Mouse (Mus musculus) CH12.LX (cell line): ENCODE data around the gene Shld1. TPM values are rescaled to one million over a fixed set of nuclear protein-coding genes. Genes with fewer than 3 reads are reported as not detected.

Experiments used
- DNase-seq: peaks from one replicate; pipeline ENCODE4 v3.0.0-alpha.2; 2013; ENCODE audit errors: extremely low read depth
- H3K27ac ChIP-seq: 2 replicates; pipeline ENCODE4 v1.5.1; 2012; ENCODE audit warnings: low read depth, mild to moderate bottlenecking, control low read depth, moderate library complexity; ENCODE audit not compliant: insufficient read depth
- H3K27me3 ChIP-seq: replicated peaks from 2 replicates; pipeline ENCODE3; 2012; ENCODE audit warnings: inconsistent platforms
- H3K36me3 ChIP-seq, 2 experiments: replicated peaks in 1 of 2; 2 replicates each; pipeline versions ENCODE3 to v1.6.1; 2012; ENCODE audit warnings: inconsistent platforms in 1 of 2, low read length in 1 of 2, mild to moderate bottlenecking in 1 of 2, mixed read lengths in 1 of 2, moderate library complexity in 1 of 2; ENCODE audit not compliant: control insufficient read depth in 1 of 2, insufficient read depth in 1 of 2
- H3K4me1 ChIP-seq, 2 experiments: 2 replicates each; pipeline ENCODE4 v1.6.1; 2012; ENCODE audit warnings: inconsistent platforms in 1 of 2, moderate library complexity in 1 of 2; ENCODE audit not compliant: insufficient read depth in 2 of 2, control insufficient read depth in 1 of 2
- H3K4me2 ChIP-seq: 2 replicates; pipeline ENCODE4 v1.6.1; 2012; ENCODE audit warnings: low read depth, mild to moderate bottlenecking, control low read depth; ENCODE audit not compliant: poor library complexity, insufficient read depth, severe bottlenecking
- H3K4me3 ChIP-seq, 3 experiments: fragments of 150-350 bp in 1 of 3; sonication (generic) in 1 of 3; replicated peaks in 1 of 3; 2 replicates each; pipeline versions ENCODE3 to v1.5.1; 2011 to 2012; ENCODE audit warnings: low read depth in 2 of 3, low read length in 2 of 3, mild to moderate bottlenecking in 2 of 3, moderate library complexity in 2 of 3, control low read depth in 1 of 3, improper control_type of control experiment in 1 of 3, inconsistent platforms in 1 of 3, mixed read lengths in 1 of 3; ENCODE audit not compliant: poor library complexity in 1 of 3
- H3K79me2 ChIP-seq: replicated peaks from 2 replicates; pipeline ENCODE4 v1.6.1; 2012; ENCODE audit warnings: mild to moderate bottlenecking, moderate library complexity; ENCODE audit not compliant: control insufficient read depth, poor library complexity, insufficient read depth, severe bottlenecking; ENCODE audit errors: extremely low read depth
- H3K9ac ChIP-seq: 2 replicates; pipeline ENCODE4 v1.6.1; 2012; ENCODE audit warnings: low read depth, mild to moderate bottlenecking, control low read depth, moderate library complexity; ENCODE audit not compliant: insufficient read depth
- H3K9me3 ChIP-seq: replicated peaks from 2 replicates; pipeline ENCODE3; 2012; ENCODE audit warnings: low read length, inconsistent platforms, mixed read lengths
- BHLHE40 ChIP-seq: IDR thresholded peaks from 2 replicates; pipeline ENCODE4 v1.6.1; 2011; ENCODE audit warnings: mild to moderate bottlenecking, low read depth, low read length, improper control_type of control experiment
- CHD1 ChIP-seq: IDR thresholded peaks from 2 replicates; pipeline ENCODE4 v1.6.1; 2012; ENCODE audit warnings: low read depth, low read length, improper control_type of control experiment, inconsistent platforms
- CHD2 ChIP-seq: IDR thresholded peaks from 2 replicates; pipeline ENCODE4 v1.6.1; 2011; ENCODE audit warnings: low read length, improper control_type of control experiment
- CTCF ChIP-seq, 2 experiments: IDR thresholded peaks in 1 of 2; conservative IDR thresholded peaks in 1 of 2; 2 replicates each; pipeline ENCODE4 v1.5.1; 2011 to 2012; ENCODE audit warnings: low read depth in 2 of 2, low read length in 2 of 2, improper control_type of control experiment in 1 of 2, inconsistent platforms in 1 of 2, mild to moderate bottlenecking in 1 of 2, moderate library complexity in 1 of 2
- E2F4 ChIP-seq: IDR thresholded peaks from 2 replicates; pipeline ENCODE4 v1.6.1; 2011; ENCODE audit warnings: low read depth, low read length, improper control_type of control experiment; ENCODE audit not compliant: insufficient replicate concordance
- ELF1 ChIP-seq: IDR thresholded peaks from 2 replicates; pipeline ENCODE4 v1.6.1; 2014; ENCODE audit warnings: low read depth, mild to moderate bottlenecking, inconsistent platforms, low read length, improper control_type of control experiment
- EP300 ChIP-seq: IDR thresholded peaks from 2 replicates; pipeline ENCODE4 v1.6.1; 2011; ENCODE audit warnings: low read length, improper control_type of control experiment
- ETS1 ChIP-seq: conservative IDR thresholded peaks from 2 replicates; pipeline ENCODE4 v1.6.1; 2012; ENCODE audit warnings: low read depth, mild to moderate bottlenecking, inconsistent platforms, low read length, improper control_type of control experiment, moderate library complexity
- HCFC1 ChIP-seq: IDR thresholded peaks from 2 replicates; pipeline ENCODE4 v1.6.1; 2012; ENCODE audit warnings: low read depth, mild to moderate bottlenecking, inconsistent platforms, low read length, improper control_type of control experiment
- IRF4 ChIP-seq: IDR thresholded peaks from 2 replicates; pipeline ENCODE4 v1.6.1; 2014; ENCODE audit warnings: low read depth, mild to moderate bottlenecking, inconsistent platforms, low read length, improper control_type of control experiment
- JUN ChIP-seq: IDR thresholded peaks from 2 replicates; pipeline ENCODE4 v1.6.1; 2011; ENCODE audit warnings: low read depth, mild to moderate bottlenecking, low read length, improper control_type of control experiment, moderate library complexity; ENCODE audit not compliant: insufficient read depth
- KAT2A ChIP-seq: IDR thresholded peaks from 2 replicates; pipeline ENCODE4 v1.6.1; 2012; ENCODE audit warnings: low read length, improper control_type of control experiment, inconsistent platforms; ENCODE audit not compliant: insufficient replicate concordance
- MAFK ChIP-seq: IDR thresholded peaks from 2 replicates; pipeline ENCODE4 v1.6.1; 2011; ENCODE audit warnings: low read length, improper control_type of control experiment; ENCODE audit not compliant: insufficient replicate concordance
- MAZ ChIP-seq: IDR thresholded peaks from 2 replicates; pipeline ENCODE4 v1.6.1; 2012; ENCODE audit warnings: low read depth, mild to moderate bottlenecking, inconsistent platforms, low read length, improper control_type of control experiment, moderate library complexity
- MEF2A ChIP-seq: IDR thresholded peaks from 2 replicates; pipeline ENCODE4 v1.6.1; 2014; ENCODE audit warnings: low read depth, mild to moderate bottlenecking, inconsistent platforms, low read length, improper control_type of control experiment, borderline replicate concordance
- MXI1 ChIP-seq: IDR thresholded peaks from 2 replicates; pipeline ENCODE4 v1.6.1; 2011; ENCODE audit warnings: mild to moderate bottlenecking, low read depth, low read length, improper control_type of control experiment
- NELFE ChIP-seq: IDR thresholded peaks from 2 replicates; pipeline ENCODE4 v1.6.1; 2011; ENCODE audit warnings: low read depth, low read length, improper control_type of control experiment
- NRF1 ChIP-seq: IDR thresholded peaks from 2 replicates; pipeline ENCODE4 v1.6.1; 2014; ENCODE audit warnings: low read depth, mild to moderate bottlenecking, inconsistent platforms, low read length, improper control_type of control experiment, moderate library complexity
- PAX5 ChIP-seq: IDR thresholded peaks from 2 replicates; pipeline ENCODE4 v1.6.1; 2012; ENCODE audit warnings: low read length, inconsistent platforms, mixed read lengths
- POLR2A ChIP-seq: IDR thresholded peaks from 2 replicates; pipeline ENCODE4 v1.6.1; 2011; ENCODE audit warnings: low read depth, mild to moderate bottlenecking, improper control_type of control experiment, low read length
- POLR2AphosphoS2 ChIP-seq: IDR thresholded peaks from 2 replicates; pipeline ENCODE4 v1.6.1; 2011; ENCODE audit warnings: low read depth, low read length, improper control_type of control experiment
- RCOR1 ChIP-seq: conservative IDR thresholded peaks from 2 replicates; pipeline ENCODE4 v1.6.1; 2012; ENCODE audit warnings: low read depth, mild to moderate bottlenecking, inconsistent platforms, low read length, improper control_type of control experiment
- SIN3A ChIP-seq: IDR thresholded peaks from 2 replicates; pipeline ENCODE4 v1.6.1; 2012; ENCODE audit warnings: low read length, improper control_type of control experiment, inconsistent platforms
- SMC3 ChIP-seq: IDR thresholded peaks from 2 replicates; pipeline ENCODE4 v1.6.1; 2011; ENCODE audit warnings: low read depth, low read length, improper control_type of control experiment
- UBTF ChIP-seq: IDR thresholded peaks from 2 replicates; pipeline ENCODE4 v1.6.1; 2012; ENCODE audit warnings: low read depth, mild to moderate bottlenecking, inconsistent platforms, low read length, improper control_type of control experiment, moderate library complexity
- USF1 ChIP-seq: IDR thresholded peaks from 2 replicates; pipeline ENCODE4 v1.6.1; 2014; ENCODE audit warnings: low read depth, mild to moderate bottlenecking, inconsistent platforms, low read length, improper control_type of control experiment
- ZC3H11A ChIP-seq: IDR thresholded peaks from 2 replicates; pipeline ENCODE4 v1.6.1; 2012; ENCODE audit warnings: low read depth, mild to moderate bottlenecking, inconsistent platforms, low read length, improper control_type of control experiment
- ZMIZ1 ChIP-seq: IDR thresholded peaks from 2 replicates; pipeline ENCODE4 v1.6.1; 2012; ENCODE audit warnings: low read depth, mild to moderate bottlenecking, inconsistent platforms, low read length, improper control_type of control experiment
- ZNF384 ChIP-seq: IDR thresholded peaks from 2 replicates; pipeline ENCODE4 v1.6.1; 2012; ENCODE audit warnings: low read depth, low read length, improper control_type of control experiment, inconsistent platforms
- dilution Hi-C: fragments of 300-500 bp; cut with MboI; formaldehyde crosslinking; loops from 2 replicates; pipeline ENCODE4 v1.14.3; 2020; ENCODE audit warnings: low sequenced_read_pairs; ENCODE audit not compliant: extremely low pct_unique_long_range_greater_than_20kb, extremely low pct_ligation_motif_present
- in situ Hi-C: fragments of 300-500 bp; cut with MboI; formaldehyde crosslinking; loops from 3 replicates; pipeline ENCODE4 v1.14.3; 2019; ENCODE audit warnings: low sequenced_read_pairs, low pct_ligation_motif_present, low pct_unique_long_range_greater_than_20kb, mixed read lengths
- polyA plus RNA-seq: library from polyadenylated mRNA; unstranded; fragments of >175 nt; gene quantifications from 2 replicates; pipeline ENCODE4 v1.2.1, GENCODE M21; 2012; ENCODE audit warnings: low read depth; ENCODE audit not compliant: insufficient read length
- total RNA-seq, 2 experiments: library from RNA; depleted of rRNA; stranded (reverse); fragments of 300-350 nt in 1 of 2; fragments of >200 nt in 1 of 2; gene quantifications; 2 replicates each; pipeline ENCODE4 v1.2.3; 2012 to 2014

Shld1 gene
- total and polyA plus RNA-seq, 3 experiments: 5.7 to 12.6 (median 9.3) TPM

GRCm38 (mm10) chr2:132696519-132696918 is 9.8 kb downstream of the Shld1 start:
- H3K4me3 ChIP-seq: no peak overlapping the region
- no peak overlapping the region for H3K4me2 ChIP-seq
- peaks cover 0 to 5% of the 10 kb centered on the region in 2 experiments; a peak in 3 of 4 replicates for H3K4me1 ChIP-seq
- H3K79me2 ChIP-seq: no peaks in the 10 kb centered on the region
- no peak for TF ChIP-seq IRF4
- no peak for TF ChIP-seq PAX5
- no peak for TF ChIP-seq POLR2A
- no peak for TF ChIP-seq CHD2
- TF ChIP-seq RCOR1: no peak
- no peak for TF ChIP-seq CTCF (conservative IDR thresholded peaks at IDR 0.05 in 1 of 2, IDR thresholded peaks at IDR 0.05 in 1 of 2; ENCODE audit: low read depth in 2 of 2, low read length in 2 of 2)
- no peak for TF ChIP-seq ZC3H11A
- no peak for TF ChIP-seq SMC3
- TF ChIP-seq UBTF: no peak
- TF ChIP-seq EP300: no peak
- no peak for TF ChIP-seq USF1
- TF ChIP-seq KAT2A: no peak
- TF ChIP-seq MAZ: no peak
- no peak for TF ChIP-seq ETS1
- no peak for TF ChIP-seq JUN
- TF ChIP-seq ZNF384: no peak
- no peak for TF ChIP-seq MEF2A
- TF ChIP-seq SIN3A: no peak
- no peak for TF ChIP-seq E2F4
- no peak for TF ChIP-seq ZMIZ1
- TF ChIP-seq, all 38 proteins: peak for 0
- no peak for DNase-seq
- Histone ChIP-seq H3K36me3 (peaks cover 2 to 35% of the 10 kb centered on the region in 2 experiments), H3K9ac (no peak overlapping the region), H3K27me3 (no peaks in the 10 kb centered on the region), H3K27ac (no peak overlapping the region), H3K9me3 (no peaks in the 10 kb centered on the region)
- in situ Hi-C loops: no loop called here
- dilution Hi-C loops: no loop called here

GRCm38 (mm10) chr2:132697256-132697655 is 10.5 kb downstream of the Shld1 start:
- no peak for TF ChIP-seq ELF1
- TF ChIP-seq JUN: no peak
- no peak for TF ChIP-seq IRF4
- TF ChIP-seq POLR2AphosphoS2: no peak
- TF ChIP-seq NELFE: no peak
- no peak for TF ChIP-seq SMC3
- TF ChIP-seq CHD1: no peak
- TF ChIP-seq ZNF384: no peak
- TF ChIP-seq ZMIZ1: no peak
- no peak for TF ChIP-seq MXI1
- TF ChIP-seq MEF2A: no peak
- TF ChIP-seq HCFC1: no peak
- TF ChIP-seq ZC3H11A: no peak
- no peak for TF ChIP-seq MAFK
- TF ChIP-seq EP300: no peak
- TF ChIP-seq CTCF (conservative IDR thresholded peaks at IDR 0.05 in 1 of 2, IDR thresholded peaks at IDR 0.05 in 1 of 2; ENCODE audit: low read depth in 2 of 2, low read length in 2 of 2): no peak
- TF ChIP-seq BHLHE40: no peak
- no peak for TF ChIP-seq PAX5
- TF ChIP-seq NRF1: no peak
- Histone ChIP-seq H3K9me3 (no peaks in the 10 kb centered on the region), H3K4me2 (no peak overlapping the region), H3K36me3 (peaks cover 2 to 33% of the 10 kb centered on the region in 2 experiments), H3K4me3 (no peak overlapping the region), H3K9ac (no peak overlapping the region), H3K79me2 (no peaks in the 10 kb centered on the region), H3K27me3 (no peaks in the 10 kb centered on the region), H3K4me1 (peaks cover 0 to 5% of the 10 kb centered on the region in 2 experiments; a peak in 3 of 4 replicates), H3K27ac (no peak overlapping the region)
- in situ Hi-C loops: no loop called here
- dilution Hi-C loops: no loop called here
- DNase-seq: no peak
